Mouse (Mus musculus) heart, embryonic 11.5 days (tissue): ENCODE measurements at regions not wholly inside any gene's neighbourhood (a gene's known extent, or its start where the extent isn't known, plus 50 kb on each side); places are given as distances from the start of the nearest gene placed in this dataset.

ENCODE experiments used
- ATAC-seq: fragments of 200-750 bp; cut with Nextera tagmentation; replicated peaks from 2 replicates; pipeline ENCODE4 v1.8.0; 2017; ENCODE audit warnings: moderate library complexity; ENCODE audit not compliant: insufficient number of reproducible peaks, low FRiP score, low TSS enrichment
- H3K27ac ChIP-seq: fragments of 300-500 bp; sonication (generic); 2 replicates; pipeline ENCODE4 v1.5.1; 2014; ENCODE audit warnings: mild to moderate bottlenecking, low read depth, low read length
- H3K27me3 ChIP-seq: fragments of 300-500 bp; sonication (generic); 2 replicates; pipeline ENCODE4 v1.6.1; 2014; ENCODE audit warnings: mild to moderate bottlenecking, low read length, mixed read lengths; ENCODE audit not compliant: control insufficient read depth, insufficient read depth
- H3K36me3 ChIP-seq: fragments of 300-500 bp; sonication (generic); 2 replicates; pipeline ENCODE4 v1.6.1; 2014; ENCODE audit warnings: mild to moderate bottlenecking, low read length, moderate library complexity, mixed read lengths; ENCODE audit not compliant: control insufficient read depth, insufficient read depth
- H3K4me1 ChIP-seq: fragments of 300-500 bp; sonication (generic); 2 replicates; pipeline ENCODE4 v1.6.1; 2014; ENCODE audit warnings: low read length; ENCODE audit not compliant: control insufficient read depth, insufficient read depth
- H3K4me2 ChIP-seq: fragments of 300-500 bp; sonication (generic); 2 replicates; pipeline ENCODE4 v1.6.1; 2014; ENCODE audit warnings: mild to moderate bottlenecking, moderate library complexity
- H3K4me3 ChIP-seq: fragments of 300-500 bp; sonication (generic); 2 replicates; pipeline ENCODE4 v1.5.1; 2014; ENCODE audit warnings: low read depth, low read length
- H3K9ac ChIP-seq: fragments of 300-500 bp; sonication (generic); 2 replicates; pipeline ENCODE4 v1.6.1; 2014; ENCODE audit warnings: mild to moderate bottlenecking, low read depth, low read length, moderate library complexity
- H3K9me3 ChIP-seq: fragments of 300-500 bp; sonication (generic); replicated peaks from 2 replicates; pipeline ENCODE4 v1.6.1; 2016; ENCODE audit warnings: low read length; ENCODE audit not compliant: control insufficient read depth
- WGBS: fragments of 180-500 bp; shearing (Covaris S2); extraction: QIAGEN DNeasy Blood & Tissue Kit; methylation state at CpG from one replicate; pipeline ENCODE4 v1.1.7; 2014; ENCODE audit not compliant: insufficient replicate concordance; 5-methylcytosine and 5-hydroxymethylcytosine counted together

- no peak for ATAC-seq
- 69% methylated on average over 4 of the region's 4 CpGs for WGBS
- Histone ChIP-seq H3K36me3 (no peaks in the 10 kb centered on the region), H3K9ac (no peak overlapping the region), H3K27ac (no peak overlapping the region), H3K9me3 (no peaks in the 10 kb centered on the region), H3K4me3 (no peak overlapping the region), H3K27me3 (no peaks in the 10 kb centered on the region; the same call in 1 of the 2 replicates), H3K4me2 (no peak overlapping the region), H3K4me1 (peaks cover 3% of the 10 kb centered on the region; the same call in 1 of the 2 replicates)
Measured at GRCm38 (mm10) chr12:39934877-39935276, 102.9 kb downstream of the Arl4a start.

GRCm38 (mm10) chr12:39931251-39931650, 106.6 kb downstream of the Arl4a start:
- WGBS = 50% methylated on average over 1 of the region's 1 CpGs
- ATAC-seq = no peak
- Histone ChIP-seq H3K4me2 (no peak overlapping the region), H3K4me1 (0 out of 2 replicates have a peak, but pooled peaks cover 3% of the 10 kb centered on the region), H3K4me3 (no peak overlapping the region), H3K9ac (no peak overlapping the region), H3K27ac (no peak overlapping the region), H3K9me3 (no peaks in the 10 kb centered on the region), H3K27me3 (no peaks in the 10 kb centered on the region; the same call in 1 of the 2 replicates), H3K36me3 (no peaks in the 10 kb centered on the region)

GRCm38 (mm10) chr12:39927902-39928301, 109.9 kb downstream of the Arl4a start:
- ATAC-seq = no peak

GRCm38 (mm10) chr12:39927014-39927413, 110.8 kb downstream of the Arl4a start:
- WGBS = 79% methylated on average over 8 of the region's 8 CpGs
- no peak for ATAC-seq

More at GRCm38 (mm10) chr12:39927902-39928301, 109.9 kb downstream of the Arl4a start:
- Histone ChIP-seq H3K9me3 (no peaks in the 10 kb centered on the region), H3K4me1 (no peaks in the 10 kb centered on the region), H3K27ac (no peak overlapping the region), H3K27me3 (no peaks in the 10 kb centered on the region), H3K4me3 (no peak overlapping the region), H3K9ac (no peak overlapping the region), H3K4me2 (no peak overlapping the region), H3K36me3 (no peaks in the 10 kb centered on the region)

GRCm38 (mm10) chr12:39921481-39921880, 116.3 kb downstream of the Arl4a start:
- H3K27ac ChIP-seq = no peak overlapping the region
- ATAC-seq = no peak

More at GRCm38 (mm10) chr12:39927014-39927413, 110.8 kb downstream of the Arl4a start:
- Histone ChIP-seq H3K27me3 (no peaks in the 10 kb centered on the region), H3K27ac (no peak overlapping the region), H3K4me2 (no peak overlapping the region), H3K4me3 (no peak overlapping the region), H3K4me1 (no peaks in the 10 kb centered on the region), H3K9ac (no peak overlapping the region), H3K9me3 (no peaks in the 10 kb centered on the region), H3K36me3 (no peaks in the 10 kb centered on the region)

GRCm38 (mm10) chr12:39920466-39920913, 117.3 kb downstream of the Arl4a start:
- ATAC-seq = peak; percentile 76
- no peaks in the 10 kb centered on the region for H3K27me3 ChIP-seq
- H3K4me1 ChIP-seq = peaks cover 6% of the 10 kb centered on the region; the same call in 1 of the 2 replicates
- no peak overlapping the region for H3K9ac ChIP-seq
- WGBS = 22% methylated on average over 8 of the region's 8 CpGs
- no peak overlapping the region for H3K27ac ChIP-seq
- H3K9me3 ChIP-seq = no peaks in the 10 kb centered on the region
- H3K36me3 ChIP-seq = no peaks in the 10 kb centered on the region
- H3K4me2 ChIP-seq = no peak overlapping the region
- no peak overlapping the region for H3K4me3 ChIP-seq

More at GRCm38 (mm10) chr12:39921481-39921880, 116.3 kb downstream of the Arl4a start:
- Histone ChIP-seq H3K4me1 (peaks cover 6% of the 10 kb centered on the region; the same call in 1 of the 2 replicates), H3K9me3 (no peaks in the 10 kb centered on the region), H3K9ac (no peak overlapping the region), H3K4me2 (no peak overlapping the region), H3K27me3 (no peaks in the 10 kb centered on the region), H3K4me3 (no peak overlapping the region), H3K36me3 (no peaks in the 10 kb centered on the region)
- 85% methylated on average over 3 of the region's 3 CpGs for WGBS

GRCm38 (mm10) chr12:39919909-39920308, 117.9 kb downstream of the Arl4a start:
- no peak for ATAC-seq
- no peak overlapping the region for H3K4me2 ChIP-seq

GRCm38 (mm10) chr12:39888493-39888892, 149.3 kb downstream of the Arl4a start:
- no peak overlapping the region for H3K4me3 ChIP-seq
- no peaks in the 10 kb centered on the region for H3K9me3 ChIP-seq
- H3K27ac ChIP-seq = no peak overlapping the region
- H3K9ac ChIP-seq = no peak overlapping the region
- H3K36me3 ChIP-seq = no peaks in the 10 kb centered on the region
- H3K4me1 ChIP-seq = no peaks in the 10 kb centered on the region
- H3K27me3 ChIP-seq = no peaks in the 10 kb centered on the region
- WGBS = 61% methylated on average over 5 of the region's 5 CpGs
- ATAC-seq = no peak
- H3K4me2 ChIP-seq = no peak overlapping the region

More at GRCm38 (mm10) chr12:39919909-39920308, 117.9 kb downstream of the Arl4a start:
- no peak overlapping the region for H3K9ac ChIP-seq
- WGBS = 92% methylated on average over 2 of the region's 2 CpGs
- no peaks in the 10 kb centered on the region for H3K27me3 ChIP-seq
- no peaks in the 10 kb centered on the region for H3K9me3 ChIP-seq
- no peak overlapping the region for H3K4me3 ChIP-seq
- peaks cover 6% of the 10 kb centered on the region; the same call in 1 of the 2 replicates for H3K4me1 ChIP-seq
- no peak overlapping the region for H3K27ac ChIP-seq
- no peaks in the 10 kb centered on the region for H3K36me3 ChIP-seq

GRCm38 (mm10) chr12:39885366-39885765, 152.5 kb downstream of the Arl4a start:
- H3K36me3 ChIP-seq = no peaks in the 10 kb centered on the region
- no peaks in the 10 kb centered on the region for H3K4me1 ChIP-seq
- H3K9me3 ChIP-seq = no peaks in the 10 kb centered on the region
- ATAC-seq = no peak
- H3K4me2 ChIP-seq = no peak overlapping the region
- H3K4me3 ChIP-seq = no peak overlapping the region
- no peaks in the 10 kb centered on the region for H3K27me3 ChIP-seq
- WGBS = 74% methylated on average over 3 of the region's 3 CpGs
- H3K27ac ChIP-seq = no peak overlapping the region
- H3K9ac ChIP-seq = no peak overlapping the region
